Mouse (Mus musculus) lung, postnatal 0 days (tissue): ENCODE results near the gene Nrxn2. TPM values are rescaled to one million over a fixed set of nuclear protein-coding genes. Genes with fewer than 3 reads are reported as not detected.

Experiments
- ATAC-seq: fragments of 200-750 bp; cut with Nextera tagmentation; 2 replicates; pipeline ENCODE4 v1.8.0; 2017; ENCODE audit warnings: moderate library complexity
- DNase-seq: peaks from one replicate; pipeline ENCODE4 v3.0.0-alpha.2; 2016; ENCODE audit warnings: low spot score
- H3K27ac ChIP-seq: fragments of 300-500 bp; sonication (generic); 2 replicates; pipeline ENCODE4 v1.5.1; 2014; ENCODE audit warnings: antibody characterized with exemption, mild to moderate bottlenecking, low read length, mixed read lengths
- H3K27me3 ChIP-seq: fragments of 300-500 bp; sonication (generic); replicated peaks from 2 replicates; pipeline ENCODE4 v1.6.1; 2014; ENCODE audit warnings: low read length, mixed read lengths; ENCODE audit not compliant: insufficient read depth
- H3K36me3 ChIP-seq: fragments of 300-500 bp; sonication (generic); 2 replicates; pipeline ENCODE4 v1.6.1; 2014; ENCODE audit warnings: low read length, mixed read lengths; ENCODE audit not compliant: insufficient read depth
- H3K4me1 ChIP-seq: fragments of 300-500 bp; sonication (generic); 2 replicates; pipeline ENCODE4 v1.6.1; 2014; ENCODE audit warnings: antibody characterized with exemption, low read depth, low read length, mixed read lengths; ENCODE audit not compliant: insufficient read depth
- H3K4me2 ChIP-seq: fragments of 300-500 bp; sonication (generic); replicated peaks from 2 replicates; pipeline ENCODE4 v1.6.1; 2014; ENCODE audit warnings: low read depth, mild to moderate bottlenecking, low read length, moderate library complexity, mixed read lengths
- H3K4me3 ChIP-seq: fragments of 300-500 bp; sonication (generic); 2 replicates; pipeline ENCODE4 v1.5.1; 2014; ENCODE audit warnings: low read depth, low read length
- H3K9ac ChIP-seq: fragments of 300-500 bp; sonication (generic); replicated peaks from 2 replicates; pipeline ENCODE4 v1.6.1; 2014; ENCODE audit warnings: low read depth, mild to moderate bottlenecking
- H3K9me3 ChIP-seq: fragments of 300-500 bp; sonication (generic); 2 replicates; pipeline ENCODE4 v1.6.1; 2016; ENCODE audit warnings: low read length, mixed read lengths
- CTCF ChIP-seq: IDR thresholded peaks from 2 replicates; pipeline ENCODE4 v1.5.1; 2016; ENCODE audit warnings: antibody characterized with exemption, mild to moderate bottlenecking
- EP300 ChIP-seq: IDR thresholded peaks from 2 replicates; pipeline ENCODE4 v1.6.1; 2016; ENCODE audit warnings: antibody characterized with exemption, mild to moderate bottlenecking, control low read depth
- WGBS: fragments of 180-500 bp; shearing (Covaris S2); extraction: QIAGEN DNeasy Blood & Tissue Kit; methylation state at CpG from one replicate; pipeline ENCODE4 v1.1.7; 2014; 5-methylcytosine and 5-hydroxymethylcytosine counted together
- polyA plus RNA-seq: library from polyadenylated mRNA; unstranded; fragments of >200 nt; fragmentation: Nextera tagmentation; extraction: Ambion mirVana; gene quantifications from 2 replicates; pipeline ENCODE4 v1.2.1, GENCODE M21; 2015

Nrxn2 gene
- polyA plus RNA-seq, 1 experiment from 2014 or later: 3.8 TPM

DNA sequence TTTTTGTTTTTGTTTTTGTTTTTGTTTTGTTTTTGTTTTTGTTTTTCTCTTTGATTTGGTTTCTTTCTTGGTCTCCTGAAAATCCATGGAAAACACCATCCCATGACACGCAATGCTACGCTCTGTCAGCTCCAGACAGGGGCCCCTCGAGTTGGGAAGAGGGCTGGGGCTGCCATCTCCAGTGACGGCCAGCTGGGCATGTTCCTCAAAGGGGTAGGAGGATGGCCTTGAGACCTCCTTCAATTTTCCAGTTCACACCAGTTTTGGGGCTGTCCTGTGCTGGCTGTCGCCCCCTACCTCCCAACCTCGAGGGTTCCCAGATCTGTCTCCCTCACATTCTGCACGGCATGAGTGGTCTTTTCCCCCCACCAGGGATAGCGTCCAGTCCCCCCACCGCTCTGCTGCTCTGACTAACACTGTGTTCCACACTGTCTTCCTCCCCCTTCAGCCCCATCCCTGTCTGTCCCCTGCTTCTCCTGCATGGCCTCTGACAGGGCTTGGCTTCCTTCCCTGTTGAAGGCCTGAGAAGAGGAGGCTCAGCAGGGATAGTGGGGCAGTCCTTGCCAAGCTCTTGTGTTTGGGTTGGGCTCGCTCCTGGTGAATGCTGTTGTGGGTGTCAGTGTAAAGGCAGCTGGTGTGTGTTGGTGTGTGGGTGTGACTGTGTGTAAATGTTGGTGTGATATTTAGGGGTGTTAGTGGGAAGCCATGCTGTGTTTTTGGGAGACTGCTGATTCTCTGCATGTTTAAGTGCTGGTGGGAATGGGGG lies 46.0 kb downstream of the Nrxn2 start:
- H3K4me1 ChIP-seq: no peaks in the 10 kb centered on the region
- no peak overlapping the region for H3K9ac ChIP-seq
- WGBS: 44% methylated on average over 10 of the region's 10 CpGs
- H3K27me3 ChIP-seq: no peaks in the 10 kb centered on the region
- no peak overlapping the region for H3K4me2 ChIP-seq
- H3K9me3 ChIP-seq: no peaks in the 10 kb centered on the region
- ATAC-seq (peak; percentile 30; the same call in 1 of the 2 replicates), DNase-seq (no peak)
- no peaks in the 10 kb centered on the region for H3K36me3 ChIP-seq
- no peak overlapping the region for H3K27ac ChIP-seq
- no peak overlapping the region for H3K4me3 ChIP-seq
- TF ChIP-seq EP300 (no peak), CTCF (peak; percentile 6; the same call in 1 of the 2 replicates)

DNA sequence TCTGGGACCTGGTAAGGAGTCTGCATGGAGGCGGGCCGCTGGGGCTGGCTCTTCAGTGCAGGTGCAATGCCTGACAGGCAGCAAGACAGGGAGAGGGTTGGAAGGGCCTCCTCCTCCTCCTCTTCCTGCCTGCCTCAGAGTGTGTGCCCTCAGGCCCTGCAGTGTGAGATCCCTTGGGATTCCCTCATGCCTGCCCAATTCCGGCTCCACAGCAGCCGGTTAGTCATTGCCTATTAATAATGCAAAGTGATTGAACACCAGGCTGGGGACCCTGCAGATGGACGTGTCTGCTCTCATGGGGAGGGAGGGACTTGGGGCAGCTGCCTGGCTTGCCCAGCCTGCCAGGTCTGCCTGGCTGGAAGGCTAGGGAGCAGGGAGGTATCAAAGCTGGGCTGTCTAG lies 46.6 kb downstream of the Nrxn2 start:
- H3K9ac ChIP-seq: no peak overlapping the region
- WGBS: 44% methylated on average over 5 of the region's 5 CpGs
- TF ChIP-seq CTCF (no peak), EP300 (no peak)
- DNase-seq (no peak), ATAC-seq (no peak)
- no peak overlapping the region for H3K27ac ChIP-seq
- no peak overlapping the region for H3K4me3 ChIP-seq
- no peaks in the 10 kb centered on the region for H3K36me3 ChIP-seq
- no peaks in the 10 kb centered on the region for H3K4me1 ChIP-seq
- no peaks in the 10 kb centered on the region for H3K9me3 ChIP-seq
- no peaks in the 10 kb centered on the region for H3K27me3 ChIP-seq
- H3K4me2 ChIP-seq: no peak overlapping the region

DNA sequence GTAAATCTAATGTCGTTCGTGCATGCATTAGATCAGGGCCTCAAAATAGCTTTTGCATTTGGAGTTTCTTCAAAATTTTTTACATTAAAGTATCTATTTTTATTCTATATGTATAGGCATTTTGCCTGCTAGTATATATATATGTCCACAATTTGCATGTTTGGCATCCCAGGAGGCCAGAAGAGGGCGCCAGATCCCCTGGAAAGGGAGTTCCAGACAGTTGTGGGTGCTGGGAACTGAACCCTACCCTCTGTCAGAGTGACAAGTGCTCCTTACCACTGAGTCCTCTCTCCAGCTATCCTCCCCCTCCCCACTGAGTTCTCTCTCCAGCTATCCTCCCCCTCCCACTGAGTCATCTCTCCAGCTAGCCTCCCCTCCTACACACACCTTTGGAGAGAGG lies 48.4 kb downstream of the Nrxn2 start:
- TF ChIP-seq EP300: no peak
- peak; percentile 15; the same call in 1 of the 2 replicates for TF ChIP-seq CTCF
- H3K4me2 ChIP-seq: no peak overlapping the region
- no peak for DNase-seq
- no peak overlapping the region for H3K27ac ChIP-seq
- H3K9me3 ChIP-seq: no peaks in the 10 kb centered on the region
- no peak for ATAC-seq
- no peaks in the 10 kb centered on the region for H3K4me1 ChIP-seq
- H3K4me3 ChIP-seq: no peak overlapping the region
- H3K9ac ChIP-seq: no peak overlapping the region
- no peaks in the 10 kb centered on the region for H3K27me3 ChIP-seq
- 82% methylated on average over 3 of the region's 3 CpGs for WGBS
- no peaks in the 10 kb centered on the region for H3K36me3 ChIP-seq

- ATAC-seq: no peak
- H3K36me3 ChIP-seq: no peaks in the 10 kb centered on the region
- no peaks in the 10 kb centered on the region for H3K4me1 ChIP-seq
- WGBS: 86% methylated on average over 15 of the region's 15 CpGs
- no peak overlapping the region for H3K4me3 ChIP-seq
- no peak overlapping the region for H3K27ac ChIP-seq
- H3K9ac ChIP-seq: no peak overlapping the region
- H3K27me3 ChIP-seq: no peaks in the 10 kb centered on the region
- TF ChIP-seq EP300: no peak
- DNase-seq: no peak
- H3K4me2 ChIP-seq: no peak overlapping the region
- no peaks in the 10 kb centered on the region for H3K9me3 ChIP-seq
Observed at GRCm38 (mm10) chr19:6467374-6467979, 48.9 kb downstream of the Nrxn2 start.

- no peaks in the 10 kb centered on the region for H3K36me3 ChIP-seq
- H3K9me3 ChIP-seq: no peaks in the 10 kb centered on the region
- H3K27me3 ChIP-seq: no peaks in the 10 kb centered on the region
- no peak for DNase-seq
- H3K27ac ChIP-seq: no peak overlapping the region
- no peak overlapping the region for H3K9ac ChIP-seq
- ATAC-seq: peak; percentile 60; the same call in 1 of the 2 replicates
- no peak overlapping the region for H3K4me3 ChIP-seq
- 30% methylated on average over 4 of the region's 5 CpGs for WGBS
- no peaks in the 10 kb centered on the region for H3K4me1 ChIP-seq
- TF ChIP-seq EP300: peak; percentile 27; the same call in 1 of the 2 replicates
- TF ChIP-seq CTCF: no peak
- no peak overlapping the region for H3K4me2 ChIP-seq
Observed at GRCm38 (mm10) chr19:6471630-6472029, 53.1 kb downstream of the Nrxn2 start.

DNA sequence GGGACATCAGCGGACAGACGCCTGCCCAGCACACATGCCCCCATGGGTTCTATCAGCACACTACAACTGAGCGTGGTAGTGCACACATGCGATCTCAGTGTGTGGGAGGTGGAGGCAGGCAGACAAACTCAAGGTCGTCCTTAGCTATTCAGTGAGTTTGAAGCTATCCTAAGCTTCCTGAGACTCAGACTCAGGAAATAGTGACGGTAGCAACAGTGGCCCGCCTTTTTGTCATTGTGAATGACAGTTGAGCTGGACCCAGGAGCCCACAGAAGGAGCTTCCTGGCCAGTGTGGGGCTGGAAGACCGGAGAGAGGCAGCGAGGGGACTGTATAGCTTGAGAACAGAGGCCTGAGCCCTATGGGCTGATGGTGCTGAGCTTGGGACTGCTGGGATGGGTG lies 54.3 kb downstream of the Nrxn2 start:
- Histone ChIP-seq H3K9me3 (no peaks in the 10 kb centered on the region), H3K4me1 (no peaks in the 10 kb centered on the region), H3K27me3 (no peaks in the 10 kb centered on the region), H3K4me3 (no peak overlapping the region), H3K36me3 (no peaks in the 10 kb centered on the region), H3K4me2 (no peak overlapping the region), H3K27ac (no peak overlapping the region), H3K9ac (no peak overlapping the region)
- 67% methylated on average over 9 of the region's 9 CpGs for WGBS
- no peak for TF ChIP-seq EP300
- TF ChIP-seq CTCF: no peak
- ATAC-seq (peak; percentile 31; the same call in 1 of the 2 replicates), DNase-seq (peak; percentile 42)
